Mouse (Mus musculus): Measurements from ENCODE around the gene Slc30a3.
A peak's percentile ranks its signal among the peaks of the same experiment; 100 is the strongest.
"Not testable (repeated sequence)": the region's sequence is repeated elsewhere in the genome, so short reads cannot be mapped to it uniquely, and the experiment has no call there.

Gene Slc30a3

DNA sequence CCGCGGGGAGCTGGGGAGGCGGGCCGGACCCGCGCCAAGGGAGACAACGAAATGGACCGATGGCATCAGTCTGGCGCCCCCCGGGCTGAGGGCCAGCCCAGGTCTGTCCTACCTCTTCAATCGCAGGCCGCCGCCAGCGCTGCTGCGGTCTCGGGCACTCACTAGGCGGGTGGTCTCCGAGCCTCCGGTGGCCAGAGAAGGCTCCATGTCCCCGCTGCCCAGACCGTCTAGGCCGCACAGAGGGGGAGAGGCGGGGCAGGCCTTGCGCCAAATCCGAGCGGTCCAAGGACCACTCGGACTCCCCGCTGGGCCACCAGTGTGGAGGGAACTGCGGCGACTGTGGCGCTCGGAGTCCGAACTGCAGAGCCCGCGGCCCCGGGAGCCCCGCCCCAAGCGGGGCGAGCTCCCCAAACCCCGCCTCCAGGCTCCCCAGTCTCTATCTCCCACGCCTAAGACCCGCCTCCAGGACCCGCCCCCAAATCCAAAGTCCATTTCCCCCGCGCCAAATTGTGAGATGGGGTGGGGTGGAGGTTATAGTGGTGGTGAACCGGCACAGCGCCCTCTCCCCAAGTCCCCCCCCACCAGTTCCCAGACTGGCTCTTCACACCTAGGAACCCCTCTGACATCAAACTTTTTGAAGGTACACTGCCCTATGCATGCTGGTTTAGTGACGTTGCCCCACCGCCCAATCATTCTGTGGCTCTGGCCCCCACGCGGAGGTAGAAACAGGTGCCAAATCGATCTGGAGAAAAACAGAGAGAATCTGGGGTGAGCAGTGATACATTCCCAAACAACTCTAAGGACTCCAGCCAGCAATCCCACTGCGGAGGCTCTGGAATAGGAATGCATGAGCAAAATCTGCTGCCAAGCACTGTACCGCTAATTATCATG is 14.6 kb downstream of the Slc30a3 start:
- peak; percentile 72 to 83 for DNase-seq

DNA sequence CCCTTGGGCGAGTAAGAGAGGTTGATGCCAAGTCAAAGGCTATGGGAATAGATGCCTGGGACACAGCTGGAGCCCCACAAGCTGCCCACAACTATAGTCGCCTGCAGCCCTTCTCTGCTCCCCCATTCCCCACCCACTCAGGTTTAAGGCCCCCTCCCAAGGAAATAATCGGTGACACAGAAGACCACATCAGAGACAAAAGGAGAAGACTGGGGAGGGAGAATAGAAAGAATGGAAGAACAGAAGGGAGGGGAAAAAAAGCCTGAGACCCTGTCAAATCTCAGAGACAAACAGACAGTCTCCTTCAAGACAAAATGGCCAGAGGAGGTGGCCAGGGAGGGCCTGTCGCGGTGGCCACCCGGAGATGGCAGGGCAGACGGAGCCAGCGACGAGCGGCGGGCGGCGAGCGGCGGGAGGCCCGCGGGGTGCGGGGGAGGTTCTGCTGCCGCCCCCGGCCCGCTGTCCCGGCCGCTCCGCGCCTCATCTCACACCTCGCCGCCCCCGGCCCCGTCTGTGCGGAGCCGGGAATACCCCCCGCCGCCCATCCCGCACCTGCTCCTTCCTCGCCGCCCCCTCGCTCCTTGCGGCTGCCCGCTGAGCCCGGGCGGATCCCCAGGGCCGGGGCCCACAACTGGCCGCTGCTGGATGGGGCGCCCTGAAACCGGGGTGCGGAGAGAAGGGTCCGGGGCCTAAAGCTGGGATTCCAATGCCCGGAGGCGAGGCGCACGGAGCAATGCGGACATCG is 15.6 kb downstream of the Slc30a3 start:
- DNase-seq: peak in 1 of 2 experiments; percentile 21

DNA sequence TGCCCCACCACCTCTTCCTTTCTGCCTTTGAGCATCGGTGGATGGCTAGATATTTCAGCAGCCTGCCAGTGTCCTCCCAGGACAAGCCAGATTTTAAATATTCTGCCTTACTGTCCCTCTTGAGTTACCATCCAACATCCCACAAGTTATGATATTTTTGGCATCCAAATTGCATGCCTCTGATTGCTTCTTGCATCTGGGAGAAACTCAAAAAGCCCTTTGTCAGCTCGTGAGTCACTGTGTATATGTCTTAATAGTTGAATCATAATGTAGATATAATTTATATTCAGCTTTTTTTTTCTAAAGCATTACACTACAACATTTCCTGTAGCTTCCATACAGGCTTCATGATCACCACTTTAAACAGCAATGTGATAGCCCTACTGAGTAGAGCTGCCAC is 20.9 kb downstream of the Slc30a3 start:
- DNase-seq: no peak

DNA sequence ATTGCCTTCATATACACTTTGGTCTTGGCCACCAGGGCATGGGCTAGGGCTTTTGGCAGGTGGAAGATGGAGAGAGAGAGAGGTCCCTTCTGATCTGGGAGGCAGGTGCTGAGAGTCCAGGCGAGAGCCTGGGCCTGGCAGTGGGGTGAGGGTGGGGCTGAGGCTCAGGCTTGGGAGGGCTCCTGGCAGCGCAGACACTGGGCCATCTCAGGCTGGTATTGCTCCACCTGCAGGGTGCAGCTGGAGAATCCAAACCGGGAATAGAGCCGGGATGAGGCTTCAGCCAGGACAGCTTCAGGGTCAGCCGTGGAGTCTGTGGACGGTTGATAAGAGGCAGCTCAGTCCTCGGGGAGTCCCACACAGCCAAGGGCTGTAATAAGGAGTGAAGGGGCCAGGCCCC is 21.4 kb downstream of the Slc30a3 start:
- no peak for DNase-seq

DNA sequence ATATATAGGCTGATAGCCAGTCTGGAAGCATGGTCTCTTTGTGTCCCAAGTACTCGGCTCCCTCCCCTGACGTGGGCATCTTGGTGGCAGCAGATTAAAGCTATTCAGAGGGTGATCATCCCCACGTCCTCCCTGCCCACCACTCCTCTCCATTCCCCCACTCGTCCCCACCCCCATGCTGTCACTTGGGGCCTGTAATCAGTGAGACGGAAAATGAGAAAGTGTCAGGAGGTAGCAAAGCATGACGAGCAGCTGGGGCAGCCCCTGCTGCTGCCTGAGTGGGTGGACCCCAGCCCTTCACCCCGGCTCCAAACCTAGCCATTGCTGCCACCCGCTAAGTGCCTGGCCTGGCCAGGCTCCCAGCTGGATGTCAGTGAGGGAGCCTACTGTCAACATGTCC is 24.1 kb downstream of the Slc30a3 start:
- no peak for DNase-seq

DNA sequence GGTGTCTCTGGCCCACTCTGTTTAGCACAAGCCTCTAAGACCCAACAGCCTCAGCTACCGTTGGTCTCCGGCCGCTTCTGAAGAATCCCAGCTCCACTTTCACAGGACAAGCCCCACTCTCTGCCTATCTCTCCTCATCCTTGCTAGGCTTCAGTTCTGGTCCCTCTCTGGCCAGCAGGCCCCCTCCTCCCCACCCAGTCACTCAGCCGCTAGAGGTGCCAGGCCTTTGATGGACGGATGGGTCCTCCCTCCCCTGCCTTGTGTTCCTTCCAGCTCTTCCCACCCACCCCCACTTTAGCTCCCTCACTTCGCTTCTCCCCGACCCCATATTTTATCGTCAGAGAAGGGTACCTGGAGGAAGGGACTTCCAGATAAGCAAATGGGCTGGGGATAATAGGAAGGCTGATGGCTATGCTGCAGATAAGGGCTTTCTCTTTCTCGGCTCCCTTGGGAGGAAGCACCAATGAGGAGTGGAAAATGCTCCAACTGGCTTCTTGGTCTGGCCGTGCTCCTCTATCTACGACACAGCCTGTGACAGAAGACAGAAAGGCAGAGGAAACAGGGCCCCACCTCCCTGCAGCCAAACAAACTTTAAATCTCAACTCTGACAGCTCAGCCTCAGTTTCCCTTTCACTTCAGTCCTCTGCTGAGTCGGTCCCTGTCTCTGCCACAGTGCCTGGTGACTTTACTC is 25.0 kb downstream of the Slc30a3 start:
- DNase-seq: peak; percentile 45 to 62

DNA sequence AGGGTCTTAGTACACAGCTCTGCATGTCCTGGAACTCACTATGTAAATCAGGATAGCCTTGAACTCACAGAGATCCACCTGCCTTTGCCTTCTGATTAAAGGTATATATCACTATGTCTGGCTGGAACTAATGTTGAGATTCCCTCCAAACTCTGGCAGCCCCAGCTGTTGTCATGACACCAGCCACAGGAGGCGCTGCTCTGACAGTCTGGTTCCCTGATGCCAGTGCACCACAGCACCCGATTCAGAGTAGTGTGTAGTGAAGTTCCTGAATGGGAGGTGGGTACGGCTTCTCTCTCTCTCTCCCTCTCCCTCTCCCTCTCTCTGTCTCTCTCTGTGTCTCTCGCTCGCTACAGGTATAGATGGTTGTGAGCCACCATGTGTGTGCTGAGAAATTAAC is 25.7 kb downstream of the Slc30a3 start:
- peak; percentile 66 to 85 for DNase-seq

DNA sequence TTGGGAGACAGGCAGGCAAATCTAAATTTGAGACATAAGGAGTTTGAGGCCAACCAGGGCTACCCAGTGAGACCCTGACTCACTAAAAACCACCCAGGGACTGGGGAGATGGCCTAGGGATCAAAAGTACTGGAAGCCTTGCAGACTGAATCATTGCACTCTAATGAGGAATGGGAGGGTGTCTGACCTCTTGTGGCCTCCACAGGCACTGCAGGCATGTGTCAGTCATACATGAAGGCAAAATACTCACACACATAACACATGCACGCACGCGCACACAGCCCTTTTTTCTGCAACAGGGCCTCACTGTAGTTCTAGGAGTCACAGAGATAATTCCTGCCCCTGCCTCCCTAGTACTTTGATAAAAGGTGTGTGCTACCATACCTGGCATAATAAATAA is 26.7 kb downstream of the Slc30a3 start:
- DNase-seq: peak; percentile 22 to 70

DNA sequence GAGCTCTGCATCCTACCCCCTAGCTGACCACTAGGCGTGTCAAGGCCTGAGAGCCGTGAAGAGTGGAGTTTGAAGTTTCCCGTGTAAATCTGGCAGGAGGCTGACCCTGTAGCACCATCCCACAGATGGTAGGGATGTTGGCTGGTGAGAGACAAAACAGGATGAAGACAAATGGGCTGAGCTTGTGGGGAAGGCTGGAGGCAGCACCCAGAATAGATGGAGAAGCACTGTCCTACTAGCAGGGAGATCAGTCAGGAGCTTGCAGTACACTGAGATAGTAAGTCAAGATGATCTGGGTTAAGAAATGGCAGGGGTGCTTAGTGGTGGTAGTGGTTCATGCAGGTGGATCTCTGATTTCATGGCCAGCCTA is 27.3 kb downstream of the Slc30a3 start:
- no peak for DNase-seq

DNA sequence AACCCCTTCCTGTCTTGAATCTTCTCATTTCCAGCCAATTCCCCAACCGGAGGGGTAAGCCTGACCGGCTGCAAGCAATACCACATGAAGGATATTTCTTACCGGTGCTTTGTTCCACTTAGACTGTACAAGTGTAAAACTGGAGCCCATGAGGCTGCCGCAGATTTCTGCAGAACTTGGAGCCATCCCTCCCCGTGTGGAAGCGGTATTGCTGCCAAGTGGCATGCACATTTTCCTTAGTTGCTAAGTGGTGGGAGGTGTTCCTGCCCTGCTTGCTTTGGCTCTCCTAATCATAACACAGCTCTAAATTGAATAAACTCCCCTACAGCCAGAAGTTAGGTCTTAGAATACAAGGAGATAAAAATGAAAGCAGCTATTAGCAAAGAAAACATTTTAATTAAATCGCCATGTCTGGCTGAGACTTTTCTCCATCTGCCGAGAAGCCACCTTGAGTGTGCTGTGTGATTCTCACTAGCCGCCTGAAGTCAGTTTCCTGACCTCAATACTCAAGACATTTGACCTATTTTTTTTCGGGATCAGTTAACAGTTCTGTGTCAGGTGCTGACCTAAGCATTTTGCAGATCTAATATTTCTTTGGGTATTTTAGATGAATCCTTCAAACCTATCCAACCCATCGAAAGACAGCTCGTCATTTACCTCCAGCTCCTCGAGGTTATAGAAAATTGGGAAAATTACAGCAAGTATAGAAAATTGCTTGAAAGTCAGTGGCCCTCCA is 27.8 kb downstream of the Slc30a3 start:
- no peak for DNase-seq

DNA sequence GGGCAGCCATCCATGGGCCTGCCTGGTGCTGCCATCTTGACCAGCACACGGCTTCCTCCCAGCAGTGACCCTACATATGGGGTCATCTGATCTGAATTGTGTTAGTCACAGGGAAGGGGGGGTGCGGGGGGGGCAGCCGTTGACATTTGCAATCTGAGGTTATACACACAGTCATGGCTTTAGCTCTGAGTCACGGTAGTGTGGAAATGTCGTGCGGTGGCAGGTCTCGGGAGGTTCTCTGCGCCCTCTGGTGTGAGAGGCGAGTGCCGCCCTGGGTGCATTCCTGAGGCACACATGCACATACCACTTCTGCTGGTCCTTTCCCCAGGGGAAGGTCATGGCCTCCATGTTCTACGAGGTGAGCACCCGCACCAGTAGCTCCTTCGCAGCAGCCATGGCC is 31.7 kb downstream of the Slc30a3 start:
- DNase-seq: no peak

DNA sequence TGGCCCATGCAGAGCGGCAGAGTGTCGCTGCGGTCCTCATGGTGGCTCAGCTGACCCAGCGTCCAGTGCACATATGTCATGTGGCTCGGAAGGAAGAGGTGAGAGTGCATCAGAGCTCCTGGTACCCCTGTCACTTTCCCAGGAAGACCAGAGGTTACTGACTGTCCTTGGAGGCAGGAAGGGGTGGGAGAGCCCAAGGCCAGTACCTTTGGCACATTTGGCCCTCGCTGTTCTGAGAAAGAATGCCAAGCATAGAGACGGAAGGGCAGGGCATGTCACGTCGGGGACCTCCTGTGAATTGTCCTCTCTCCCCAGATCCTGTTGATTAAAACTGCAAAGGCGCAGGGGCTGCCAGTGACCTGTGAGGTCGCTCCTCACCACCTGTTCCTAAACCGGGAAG is 34.9 kb downstream of the Slc30a3 start:
- DNase-seq: no peak

DNA sequence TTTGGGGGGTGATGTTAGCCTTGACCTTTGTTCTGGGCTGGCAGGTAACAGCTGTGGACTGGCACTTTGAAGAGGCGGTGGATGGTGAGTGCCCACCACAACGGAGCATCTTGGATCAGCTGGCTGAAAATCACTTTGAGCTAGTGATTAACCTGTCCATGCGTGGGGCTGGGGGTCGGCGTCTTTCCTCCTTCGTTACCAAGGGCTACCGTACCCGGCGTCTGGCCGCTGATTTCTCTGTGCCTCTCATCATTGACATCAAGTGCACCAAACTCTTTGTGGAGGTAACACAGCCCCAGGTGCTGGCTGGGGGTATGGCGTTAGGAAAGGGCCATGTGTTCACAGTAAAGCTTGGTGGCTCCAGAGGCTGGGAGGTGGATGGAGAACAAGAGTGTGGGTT is 36.2 kb downstream of the Slc30a3 start:
- no peak for DNase-seq

DNA sequence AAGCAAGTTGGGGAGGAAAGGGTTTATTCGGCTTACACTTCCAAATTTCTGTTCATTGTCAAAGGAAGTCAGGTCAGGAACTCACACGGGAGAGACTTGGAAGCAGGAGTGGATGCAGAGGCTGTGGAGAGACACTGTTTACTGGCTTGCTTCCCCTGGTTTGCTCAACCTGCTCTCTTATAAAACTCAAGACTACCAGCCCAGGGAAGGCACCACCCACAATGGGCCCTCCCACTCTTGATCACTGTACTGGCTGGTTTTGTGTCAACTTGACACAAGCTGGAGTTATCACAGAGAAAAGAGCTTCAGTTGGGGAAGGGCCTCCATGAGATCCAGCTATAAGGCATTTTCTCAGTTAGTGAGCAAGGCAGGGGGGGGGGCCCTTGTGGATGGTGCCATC is 37.0 kb downstream of the Slc30a3 start:
- no peak for DNase-seq

DNA sequence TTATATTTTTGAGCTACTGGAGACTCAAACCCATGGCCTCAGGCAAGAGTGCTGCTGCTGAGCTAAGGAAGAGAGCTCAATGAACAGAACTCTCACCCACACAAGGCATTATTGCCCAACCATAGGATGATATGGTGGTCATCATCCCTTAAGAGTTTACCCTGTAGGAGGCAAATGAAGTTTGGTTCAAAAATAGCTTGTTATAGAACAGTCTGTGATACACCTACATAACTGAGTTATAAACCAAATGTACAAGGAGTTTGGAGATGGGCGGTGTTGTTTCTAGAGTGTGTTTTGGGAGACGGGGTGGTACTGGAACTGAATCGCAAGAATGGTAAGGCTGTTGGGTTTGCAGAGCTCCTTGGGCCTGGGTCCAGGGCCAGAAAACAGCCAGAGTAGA is 38.2 kb downstream of the Slc30a3 start:
- no peak for DNase-seq

DNA sequence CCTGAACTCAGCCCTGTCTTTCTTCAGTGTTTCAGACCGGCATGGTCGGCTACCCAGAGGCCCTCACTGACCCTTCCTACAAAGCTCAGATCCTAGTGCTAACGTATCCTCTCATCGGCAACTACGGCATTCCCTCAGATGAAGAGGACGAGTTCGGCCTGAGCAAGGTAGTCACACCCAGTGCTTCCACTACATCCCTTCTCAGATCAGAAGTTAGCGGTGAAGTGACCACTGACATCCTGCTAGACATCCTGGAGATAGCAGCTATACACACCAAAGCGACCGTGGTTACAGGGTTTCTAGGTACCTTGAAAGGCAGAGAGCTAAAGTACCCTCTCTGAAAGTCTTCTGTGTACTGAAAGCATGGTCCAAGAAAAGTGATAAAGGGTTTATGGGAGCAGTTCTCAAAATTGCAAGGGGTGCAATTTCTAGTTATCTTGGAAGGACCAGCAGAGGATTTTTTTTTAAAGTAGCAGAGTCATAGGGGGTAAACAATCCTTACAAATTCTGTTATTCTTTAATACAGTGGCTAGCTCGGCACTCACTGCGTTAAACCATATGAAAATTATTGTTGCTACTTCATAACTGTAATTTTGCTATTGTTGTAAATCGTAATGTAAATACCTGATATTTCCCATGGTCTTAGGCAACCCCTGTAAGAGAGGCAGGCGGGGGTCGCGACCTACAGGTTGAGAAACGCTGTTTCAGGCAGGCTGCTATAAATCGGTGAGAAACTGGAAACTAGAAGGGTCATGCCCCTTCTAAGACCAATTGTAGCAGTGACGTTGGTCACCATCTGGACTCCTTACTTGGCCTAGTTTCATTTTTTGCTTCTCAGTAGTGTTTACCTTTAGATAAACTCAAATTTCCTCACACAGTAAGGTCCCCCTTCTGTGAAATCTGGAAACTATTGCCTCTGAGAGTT is 52.6 kb downstream of the Slc30a3 start:
- DNase-seq: no peak

DNA sequence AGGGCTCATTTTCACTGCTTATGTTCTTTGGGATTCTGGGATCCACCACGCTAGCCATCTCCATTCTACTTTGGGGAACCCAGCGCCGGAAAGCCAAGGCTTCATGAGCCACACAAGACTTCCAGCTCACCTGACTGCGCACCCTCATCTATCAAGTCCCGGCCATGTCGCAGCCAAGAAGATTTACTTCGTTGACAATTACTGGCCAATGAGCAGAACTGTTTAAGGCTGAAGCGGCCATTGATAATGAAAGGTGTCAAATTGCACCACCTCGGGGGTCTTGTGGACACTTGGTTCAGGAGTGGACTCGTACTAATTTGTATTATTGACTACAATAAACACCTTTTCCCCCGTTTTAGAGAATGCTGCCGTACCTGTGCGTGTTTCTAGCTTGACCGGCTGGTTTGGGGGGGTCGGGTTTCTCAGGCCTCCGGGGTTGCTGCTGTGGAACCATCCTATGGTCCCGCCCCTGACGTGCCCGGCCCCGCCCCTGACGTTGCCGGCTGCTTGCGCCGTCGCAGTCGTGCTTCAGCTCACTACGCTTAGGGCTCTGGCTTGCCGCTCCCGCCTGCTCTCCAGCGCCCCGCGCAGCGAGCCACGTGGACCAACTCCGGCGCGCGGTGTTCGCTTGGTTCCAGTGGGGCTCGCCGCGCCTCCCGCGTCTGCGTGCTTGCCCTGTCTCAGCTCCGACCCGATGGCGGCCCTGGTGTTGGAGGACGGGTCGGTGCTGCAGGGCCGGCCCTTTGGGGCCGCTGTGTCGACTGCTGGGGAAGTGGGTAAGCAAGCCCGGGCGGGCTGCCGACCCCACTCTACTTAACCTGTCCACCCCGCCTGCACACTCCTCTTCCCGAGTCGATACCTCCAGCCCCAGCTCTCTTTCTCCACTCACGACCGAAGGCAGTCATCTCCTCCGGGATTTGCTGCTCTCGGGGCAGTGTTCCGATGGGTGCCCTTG is 53.5 kb downstream of the Slc30a3 start, which contains the start of gene Cad:
Gene Cad, plus strand, starts transcription at position 520 of the 955 bp plus-strand sequence.
- DNase-seq: peak; percentile 96 to 98

DNA sequence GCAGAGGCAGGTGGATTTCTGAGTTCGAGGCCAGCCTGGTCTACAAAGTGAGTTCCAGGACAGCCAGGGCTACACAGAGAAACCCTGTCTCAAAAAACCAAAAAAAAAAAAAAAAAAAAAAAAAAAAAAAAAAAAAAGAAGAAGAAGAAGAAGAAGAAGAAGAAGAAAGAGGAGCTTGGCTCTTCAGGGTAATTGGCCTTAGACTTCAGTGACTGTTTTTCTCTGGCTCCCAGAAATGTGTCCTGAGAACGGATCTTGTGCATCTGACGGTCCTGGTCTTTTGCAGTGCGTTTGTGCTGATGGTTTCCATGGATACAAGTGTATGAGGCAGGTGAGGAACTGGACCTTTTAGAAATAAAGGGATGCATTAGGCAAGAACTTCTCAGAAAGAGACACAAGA is 54.3 kb downstream of the Slc30a3 start:
- DNase-seq: not testable (repeated sequence)

DNA sequence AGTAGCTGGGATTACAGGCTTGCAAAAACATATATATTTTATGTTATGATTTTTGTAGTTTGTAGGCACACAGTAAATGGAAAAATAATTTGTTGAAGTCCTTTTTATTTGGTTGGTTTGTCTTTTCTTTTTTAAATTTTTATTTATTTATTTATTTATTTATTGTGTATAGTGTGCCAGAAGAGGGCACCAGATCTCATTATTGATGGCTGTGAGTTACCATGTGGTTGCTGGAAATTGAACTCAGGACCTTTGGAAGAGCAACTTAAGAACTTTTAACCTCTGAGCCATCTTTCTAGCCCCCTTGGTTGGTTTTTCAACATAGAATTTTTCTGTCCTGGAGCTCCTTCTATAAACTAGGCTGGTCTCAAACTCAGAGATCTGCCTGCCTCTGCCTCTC is 57.6 kb downstream of the Slc30a3 start:
- no peak for DNase-seq
